Mouse (Mus musculus): ENCODE results near the gene Enpp6.

GRCm38 (mm10) chr8:47026841-47027490, 40.3 kb downstream of the Enpp6 start:
- TF ChIP-seq MAX (IDR thresholded peaks at IDR 0.05; ENCODE audit: low read depth) (no peak), POLR2A (IDR thresholded peaks at IDR 0.05; ENCODE audit: insufficient read length, low read depth) (no peak), E2F4 (IDR thresholded peaks at IDR 0.05; ENCODE audit: insufficient read depth) (no peak), CEBPB (IDR thresholded peaks at IDR 0.05; ENCODE audit: insufficient read depth, poor library complexity, severe bottlenecking) (no peak), TCF3 (IDR thresholded peaks at IDR 0.05; ENCODE audit: insufficient read length, low read depth) (no peak), USF1 (IDR thresholded peaks at IDR 0.05; ENCODE audit: low read depth) (no peak)

Data from myocyte (in vitro differentiated cells).